Mouse (Mus musculus) erythroblast, embryonic 14.5 days (primary cell): Measurements from ENCODE around the gene Zranb3.

Experiments
- GATA1 ChIP-seq: IDR thresholded peaks from 2 replicates; pipeline ENCODE4 v1.6.1; 2012; ENCODE audit warnings: low read length, inconsistent platforms, mixed read lengths
- TAL1 ChIP-seq: IDR thresholded peaks from 3 replicates; pipeline ENCODE4 v1.6.1; 2012; ENCODE audit warnings: low read length, inconsistent platforms, mixed read lengths

GRCm38 (mm10) chr1:127959312-127959718 is 143.5 kb downstream of the Zranb3 start:
- no peak for TF ChIP-seq TAL1
- TF ChIP-seq GATA1, result no peak
